Mouse (Mus musculus) hindbrain, embryonic 14.5 days (tissue): ENCODE measurements around the gene Ccm2. TPM values are rescaled to one million over a fixed set of nuclear protein-coding genes. Genes with fewer than 3 reads are reported as not detected.
A peak's percentile ranks its signal among the peaks of the same experiment; 100 is the strongest.

Experiments
- ATAC-seq: fragments of 200-750 bp; cut with Nextera tagmentation; 2 replicates; pipeline ENCODE4 v1.8.0; 2017; ENCODE audit warnings: moderate number of reproducible peaks, mild to moderate bottlenecking, moderate TSS enrichment, moderate library complexity; ENCODE audit not compliant: low FRiP score
- DNase-seq: peaks from one replicate; pipeline ENCODE4 v3.0.0-alpha.2; 2015; ENCODE audit warnings: low spot score
- H3K27ac ChIP-seq: fragments of 300-500 bp; sonication (generic); 2 replicates; pipeline ENCODE4 v1.5.1; 2014; ENCODE audit warnings: mild to moderate bottlenecking, moderate library complexity
- H3K27me3 ChIP-seq: fragments of 300-500 bp; sonication (generic); 2 replicates; pipeline ENCODE4 v1.6.1; 2014; ENCODE audit warnings: mild to moderate bottlenecking, low read length, mixed read lengths; ENCODE audit not compliant: control insufficient read depth, insufficient read depth
- H3K36me3 ChIP-seq: fragments of 300-500 bp; sonication (generic); replicated peaks from 2 replicates; pipeline ENCODE4 v1.6.1; 2014; ENCODE audit not compliant: control insufficient read depth, insufficient read depth
- H3K4me1 ChIP-seq: fragments of 300-500 bp; sonication (generic); replicated peaks from 2 replicates; pipeline ENCODE4 v1.6.1; 2014; ENCODE audit warnings: antibody characterized with exemption, low read length, mixed read lengths; ENCODE audit not compliant: control insufficient read depth, insufficient read depth
- H3K4me2 ChIP-seq: fragments of 300-500 bp; sonication (generic); replicated peaks from 2 replicates; pipeline ENCODE4 v1.6.1; 2014; ENCODE audit warnings: mild to moderate bottlenecking, moderate library complexity
- H3K4me3 ChIP-seq: fragments of 300-500 bp; sonication (generic); replicated peaks from 2 replicates; pipeline ENCODE4 v1.5.1; 2014; ENCODE audit warnings: mild to moderate bottlenecking, low read length
- H3K9ac ChIP-seq: fragments of 300-500 bp; sonication (generic); 2 replicates; pipeline ENCODE4 v1.6.1; 2014
- H3K9me3 ChIP-seq: fragments of 300-500 bp; sonication (generic); 2 replicates; pipeline ENCODE4 v1.6.1; 2016; ENCODE audit warnings: low read length; ENCODE audit not compliant: control insufficient read depth
- WGBS: fragments of 180-500 bp; shearing (Covaris S2); extraction: QIAGEN DNeasy Blood & Tissue Kit; methylation state at CpG from one replicate; pipeline ENCODE4 v1.1.7; 2014; 5-methylcytosine and 5-hydroxymethylcytosine counted together
- polyA plus RNA-seq: library from polyadenylated mRNA; unstranded; fragments of >200 nt; fragmentation: Nextera tagmentation; extraction: Ambion mirVana; gene quantifications from 2 replicates; pipeline ENCODE4 v1.2.1, GENCODE M21; 2014

Gene Ccm2
- polyA plus RNA-seq, 1 experiment from 2014 or later: 89.4 TPM

DNA sequence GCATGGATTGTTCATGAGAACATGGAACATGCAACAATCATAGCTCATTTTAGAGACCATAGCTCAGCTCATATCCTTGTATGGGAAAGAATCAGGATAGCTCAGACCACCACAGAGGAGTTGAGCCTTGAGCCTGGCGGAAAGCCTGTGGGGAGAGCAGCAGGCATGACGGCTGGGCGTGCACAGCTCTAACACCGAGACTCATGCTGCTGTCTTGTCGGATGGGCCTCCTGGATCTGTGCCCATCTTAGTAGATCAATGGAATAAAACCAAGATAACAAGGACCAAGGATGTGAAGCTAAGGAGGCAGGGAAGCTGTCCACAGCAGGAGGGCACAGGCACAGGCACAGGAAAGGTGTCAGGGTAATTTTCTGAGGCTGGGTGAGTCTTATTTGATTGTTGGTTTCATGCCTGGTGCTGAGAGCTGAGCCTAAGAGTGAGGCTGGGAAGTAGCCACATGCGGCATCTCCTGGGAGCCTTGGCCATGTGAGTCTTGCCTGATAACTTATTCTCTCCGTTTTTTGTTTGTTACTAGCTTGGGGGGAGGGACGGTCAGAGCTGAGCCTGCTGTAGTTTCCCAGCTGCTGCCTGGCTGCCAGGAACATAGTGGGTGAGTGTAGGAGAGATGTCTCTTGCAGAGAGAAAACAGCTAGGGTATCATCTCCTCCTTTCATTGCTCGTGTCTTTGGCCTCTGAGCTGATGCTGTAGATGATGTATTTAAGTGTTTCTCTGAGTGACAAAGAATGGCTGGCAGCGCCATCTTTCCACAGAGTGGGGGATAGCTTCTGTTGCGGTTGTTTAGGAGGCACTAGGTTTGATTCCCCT, 22.1 kb downstream of the Ccm2 start:
- H3K4me3 ChIP-seq: no peak overlapping the region
- no peaks in the 10 kb centered on the region for H3K9me3 ChIP-seq
- 0 out of 2 replicates have a peak, but pooled peaks have one; percentile 59 for ATAC-seq
- H3K27me3 ChIP-seq: no peaks in the 10 kb centered on the region
- peaks cover 20% of the 10 kb centered on the region for H3K4me1 ChIP-seq
- peak; percentile 33 for DNase-seq
- H3K27ac ChIP-seq: peak overlapping the region; percentile 77
- peak overlapping the region; percentile 36 for H3K9ac ChIP-seq
- H3K4me2 ChIP-seq: peak overlapping the region; percentile 19; the same call in 1 of the 2 replicates
- 41% methylated on average over 11 of the region's 11 CpGs for WGBS
- peaks cover 20% of the 10 kb centered on the region; the same call in 1 of the 2 replicates for H3K36me3 ChIP-seq

DNA sequence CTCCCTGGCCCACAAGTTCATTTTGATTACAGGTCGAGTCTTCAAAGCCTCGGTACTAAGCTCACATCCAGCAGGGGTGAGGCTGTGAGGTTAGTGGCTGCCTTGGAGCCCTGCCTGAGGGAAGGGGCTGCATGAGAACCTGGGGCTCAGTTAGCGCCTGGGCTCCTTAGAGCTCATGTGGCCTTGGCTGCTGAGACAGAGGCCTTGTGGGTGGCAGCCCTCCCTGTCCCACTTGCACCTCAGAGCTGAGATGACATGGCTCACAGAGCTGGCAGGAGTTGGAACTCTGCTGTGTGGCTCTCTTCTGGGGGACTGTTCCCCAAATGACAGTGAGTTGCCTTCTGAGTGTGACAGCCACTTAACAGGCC, 22.7 kb downstream of the Ccm2 start:
- 0 out of 2 replicates have a peak, but pooled peaks have one; percentile 26 for ATAC-seq

DNA sequence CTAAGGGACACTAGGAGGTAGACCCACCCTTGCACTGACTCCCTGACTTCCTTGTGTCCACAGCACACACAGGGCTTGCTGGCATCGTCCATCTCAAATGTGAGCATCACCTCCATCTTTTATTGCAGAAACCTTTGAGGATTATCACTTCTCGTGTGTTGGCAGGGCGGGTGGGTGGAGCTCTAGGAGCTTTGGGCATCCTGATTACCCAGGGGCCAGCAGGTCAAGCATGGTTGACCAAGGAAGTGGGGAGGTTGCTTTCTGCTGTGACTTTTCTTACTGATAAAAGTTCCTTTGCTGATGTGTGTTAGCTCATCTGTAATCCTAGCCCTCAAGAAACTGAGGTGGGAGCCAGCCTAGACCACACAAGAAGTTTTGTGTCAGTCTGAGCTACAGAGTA, 29.5 kb downstream of the Ccm2 start:
- Histone ChIP-seq H3K4me3 (no peak overlapping the region), H3K27me3 (no peaks in the 10 kb centered on the region), H3K36me3 (peaks cover 16% of the 10 kb centered on the region), H3K4me2 (no peak overlapping the region), H3K27ac (no peak overlapping the region), H3K4me1 (no peaks in the 10 kb centered on the region), H3K9me3 (no peaks in the 10 kb centered on the region), H3K9ac (no peak overlapping the region)
- WGBS: 89% methylated on average over 3 of the region's 3 CpGs
- ATAC-seq (no peak), DNase-seq (no peak)

More for the DNA sequence above, 22.7 kb downstream of the Ccm2 start:
- no peaks in the 10 kb centered on the region for H3K9me3 ChIP-seq
- H3K27ac ChIP-seq: peak overlapping the region; percentile 77
- no peaks in the 10 kb centered on the region for H3K27me3 ChIP-seq
- no peak overlapping the region for H3K4me2 ChIP-seq
- peaks cover 20% of the 10 kb centered on the region; the same call in 1 of the 2 replicates for H3K36me3 ChIP-seq
- no peak overlapping the region for H3K9ac ChIP-seq
- peaks cover 20% of the 10 kb centered on the region for H3K4me1 ChIP-seq
- H3K4me3 ChIP-seq: no peak overlapping the region
- WGBS: 53% methylated on average over 3 of the region's 3 CpGs
- no peak for DNase-seq

DNA sequence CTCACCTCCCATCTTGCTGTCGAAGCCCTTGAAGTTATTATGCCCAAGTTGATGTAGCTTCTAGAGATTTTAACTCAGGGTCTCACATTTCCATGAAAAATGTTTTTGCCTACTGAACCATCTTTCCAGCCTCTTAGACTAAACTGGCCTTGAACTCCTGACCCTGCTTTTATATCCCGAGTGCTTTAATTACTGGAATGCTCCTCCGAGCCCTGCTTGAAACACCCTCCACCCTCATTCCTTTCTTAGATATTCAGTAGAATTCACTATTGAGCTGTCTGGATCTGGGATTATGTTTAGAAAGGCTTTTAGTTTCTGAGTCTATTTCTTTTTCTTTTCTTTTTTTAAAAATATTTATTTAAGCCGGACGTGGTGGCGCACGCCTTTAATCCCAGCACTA, 32.7 kb downstream of the Ccm2 start:
- no peaks in the 10 kb centered on the region; the same call in 1 of the 2 replicates for H3K4me1 ChIP-seq
- ATAC-seq (no peak), DNase-seq (no peak)
- no peak overlapping the region for H3K27ac ChIP-seq
- 90% methylated on average over 7 of the region's 7 CpGs for WGBS
- H3K27me3 ChIP-seq: no peaks in the 10 kb centered on the region
- no peak overlapping the region for H3K4me2 ChIP-seq
- no peak overlapping the region for H3K9ac ChIP-seq
- H3K36me3 ChIP-seq: peaks cover 5% of the 10 kb centered on the region
- H3K4me3 ChIP-seq: no peak overlapping the region
- no peaks in the 10 kb centered on the region for H3K9me3 ChIP-seq

DNA sequence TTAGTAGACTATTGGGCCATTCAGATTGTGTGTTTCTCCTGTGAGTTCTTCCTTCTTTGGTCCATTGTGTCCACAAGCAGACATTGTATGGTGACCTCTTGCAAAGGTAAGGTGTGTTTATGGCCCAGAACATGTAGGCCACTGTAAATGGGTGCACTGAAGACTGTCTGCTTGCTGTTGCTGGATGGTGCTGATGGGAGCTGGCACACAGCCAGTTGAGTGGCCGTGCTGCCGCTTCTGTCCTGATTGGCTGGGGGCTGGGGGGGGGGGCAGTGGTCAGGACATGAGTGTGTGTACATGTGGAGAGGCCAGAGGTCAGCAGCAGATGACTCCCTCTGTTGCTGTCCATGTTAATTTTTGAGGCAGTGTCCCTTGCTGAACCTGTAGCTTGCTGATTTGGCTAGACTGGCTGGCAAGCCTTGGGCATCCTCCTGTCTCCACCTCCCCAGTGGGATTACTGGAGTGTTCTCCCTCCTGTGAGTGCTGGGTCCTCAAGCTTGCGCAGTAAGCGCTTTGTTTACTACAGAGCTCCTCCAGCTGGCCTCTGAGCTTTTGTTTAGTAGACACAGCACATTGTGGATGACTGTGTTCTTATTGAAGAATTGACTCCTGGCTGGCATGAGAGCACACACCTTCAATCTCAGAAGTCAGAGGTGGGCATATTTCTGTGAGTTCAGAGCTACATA, 33.5 kb downstream of the Ccm2 start:
- no peak overlapping the region for H3K9ac ChIP-seq
- no peak overlapping the region for H3K4me3 ChIP-seq
- peaks cover 11% of the 10 kb centered on the region for H3K36me3 ChIP-seq
- H3K27ac ChIP-seq: no peak overlapping the region
- no peaks in the 10 kb centered on the region for H3K9me3 ChIP-seq
- H3K4me2 ChIP-seq: no peak overlapping the region
- ATAC-seq: 0 out of 2 replicates have a peak, but pooled peaks have one; percentile 32
- H3K4me1 ChIP-seq: no peaks in the 10 kb centered on the region; the same call in 1 of the 2 replicates
- no peak for DNase-seq
- no peaks in the 10 kb centered on the region for H3K27me3 ChIP-seq
- 46% methylated on average over 4 of the region's 4 CpGs for WGBS

DNA sequence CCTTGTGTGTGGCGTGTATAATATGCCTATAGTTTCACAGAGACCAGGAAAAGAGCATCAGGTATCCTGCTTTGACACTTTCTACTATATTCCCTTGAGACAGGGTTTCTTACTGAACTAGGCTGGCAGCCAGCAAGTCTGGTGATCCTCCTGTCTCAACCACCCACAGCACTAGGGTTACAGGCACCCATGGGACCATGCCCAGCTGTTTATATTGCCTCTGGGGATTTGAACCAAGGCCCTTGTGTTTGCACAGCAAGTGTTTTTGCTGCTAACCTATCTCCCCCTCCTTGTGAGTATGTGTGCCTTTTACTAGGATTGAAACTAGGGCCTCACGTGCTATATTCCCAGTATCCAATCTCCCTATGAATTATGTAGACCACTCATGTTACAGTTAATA, 34.9 kb downstream of the Ccm2 start:
- no peak overlapping the region for H3K4me3 ChIP-seq
- ATAC-seq (no peak), DNase-seq (no peak)
- H3K9me3 ChIP-seq: no peaks in the 10 kb centered on the region
- H3K4me2 ChIP-seq: no peak overlapping the region
- H3K4me1 ChIP-seq: no peaks in the 10 kb centered on the region; the same call in 1 of the 2 replicates
- no peaks in the 10 kb centered on the region for H3K27me3 ChIP-seq
- H3K9ac ChIP-seq: no peak overlapping the region
- H3K36me3 ChIP-seq: peaks cover 16% of the 10 kb centered on the region
- H3K27ac ChIP-seq: no peak overlapping the region
- 96% methylated on average over 2 of the region's 2 CpGs for WGBS

DNA sequence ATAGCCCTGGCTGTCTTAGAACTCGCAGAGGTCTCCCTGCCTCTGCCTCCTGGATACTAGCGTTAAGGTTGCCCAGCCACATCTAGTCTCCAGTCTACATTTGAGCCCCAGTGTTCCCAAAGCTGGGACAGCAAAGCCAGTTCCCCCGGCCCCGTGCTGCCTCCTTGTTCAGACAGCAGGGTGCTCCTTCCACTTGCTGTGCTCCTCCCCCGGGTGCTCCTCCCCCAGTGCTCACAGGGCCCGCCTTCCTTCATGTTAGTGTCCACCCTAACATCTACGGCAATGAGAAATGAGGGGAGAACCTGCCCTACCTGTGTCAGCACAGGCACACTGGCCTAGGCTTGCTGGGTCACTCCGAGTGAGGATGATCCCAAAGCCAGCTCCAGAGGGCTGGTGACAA, 39.1 kb downstream of the Ccm2 start:
- H3K36me3 ChIP-seq: peaks cover 48% of the 10 kb centered on the region
- H3K9me3 ChIP-seq: no peaks in the 10 kb centered on the region
- WGBS: 95% methylated on average over 8 of the region's 8 CpGs
- DNase-seq (no peak), ATAC-seq (no peak)
- H3K4me1 ChIP-seq: no peaks in the 10 kb centered on the region; the same call in 1 of the 2 replicates
- no peak overlapping the region for H3K9ac ChIP-seq
- no peak overlapping the region for H3K4me2 ChIP-seq
- H3K27ac ChIP-seq: no peak overlapping the region
- no peak overlapping the region for H3K4me3 ChIP-seq
- no peaks in the 10 kb centered on the region for H3K27me3 ChIP-seq

DNA sequence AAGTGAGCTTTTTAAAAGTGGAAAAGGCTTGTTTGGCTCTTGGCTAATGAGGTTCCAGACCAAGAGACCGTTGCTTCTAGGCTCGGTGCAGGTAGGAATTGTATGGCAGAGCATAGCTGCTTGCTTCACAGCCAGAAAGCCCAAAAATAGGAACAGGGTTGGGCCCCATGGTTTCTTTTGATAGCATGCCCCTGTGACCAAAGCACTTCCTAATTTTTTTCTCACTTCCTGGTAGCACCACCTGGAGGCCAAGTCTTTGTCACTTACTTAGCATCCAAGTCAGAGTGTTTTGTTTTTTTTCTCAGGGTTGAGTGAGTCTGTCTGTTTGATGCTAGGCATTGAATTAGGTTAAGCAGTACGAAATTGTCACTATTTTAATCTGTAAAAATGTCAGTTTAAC, 40.0 kb downstream of the Ccm2 start:
- no peak overlapping the region for H3K4me3 ChIP-seq
- ATAC-seq (no peak), DNase-seq (no peak)
- no peaks in the 10 kb centered on the region for H3K4me1 ChIP-seq
- no peak overlapping the region for H3K27ac ChIP-seq
- H3K9ac ChIP-seq: no peak overlapping the region
- H3K9me3 ChIP-seq: no peaks in the 10 kb centered on the region
- WGBS: 91% methylated on average over 3 of the region's 3 CpGs
- H3K27me3 ChIP-seq: no peaks in the 10 kb centered on the region
- H3K36me3 ChIP-seq: peaks cover 57% of the 10 kb centered on the region
- H3K4me2 ChIP-seq: no peak overlapping the region

DNA sequence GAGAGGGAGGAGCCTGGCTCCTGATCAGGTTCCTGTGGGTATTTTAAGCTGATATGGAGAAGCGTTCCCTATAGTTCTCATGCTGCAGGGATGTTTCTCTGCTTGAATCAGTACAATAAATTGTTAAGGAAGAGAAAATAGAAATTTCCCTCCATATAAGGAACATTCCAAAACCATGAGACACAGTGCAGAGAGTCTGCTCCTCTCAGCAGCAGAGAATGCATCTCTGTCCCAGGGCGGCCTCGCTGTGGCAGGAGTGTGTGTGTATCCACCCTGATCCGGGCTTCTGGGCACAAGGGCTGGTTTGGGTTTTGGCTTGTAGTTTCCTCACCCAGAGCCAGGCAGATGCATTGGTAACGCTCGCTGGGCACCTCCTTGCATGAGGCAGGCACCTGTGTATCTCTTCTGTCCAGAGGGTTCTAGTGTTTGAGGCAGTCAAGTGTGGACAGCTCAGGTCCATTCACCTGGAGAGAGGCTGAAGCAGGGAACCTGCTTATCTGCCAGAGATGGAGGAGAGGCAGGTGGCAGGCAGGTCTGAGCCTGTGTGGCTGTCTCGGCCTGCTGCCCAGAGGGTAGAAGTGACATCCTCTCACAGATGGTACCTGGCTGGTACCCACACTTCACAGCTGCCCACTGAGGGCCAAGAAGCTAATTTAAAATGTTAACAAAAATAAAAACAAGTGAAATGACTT, 40.7 kb downstream of the Ccm2 start:
- no peaks in the 10 kb centered on the region for H3K9me3 ChIP-seq
- H3K27me3 ChIP-seq: no peaks in the 10 kb centered on the region
- ATAC-seq: no peak
- DNase-seq: no peak
- no peak overlapping the region for H3K4me3 ChIP-seq
- peaks cover 65% of the 10 kb centered on the region for H3K36me3 ChIP-seq
- H3K27ac ChIP-seq: no peak overlapping the region
- H3K9ac ChIP-seq: no peak overlapping the region
- WGBS: 95% methylated on average over 7 of the region's 7 CpGs
- H3K4me1 ChIP-seq: no peaks in the 10 kb centered on the region
- no peak overlapping the region for H3K4me2 ChIP-seq
